Mouse (Mus musculus): ENCODE results near the gene Nprl3. TPM values are rescaled to one million over a fixed set of nuclear protein-coding genes. Genes with fewer than 3 reads are reported as not detected.

The Nprl3 gene
- total RNA-seq (2021): 10 to 100 TPM; 27.1 to 27.2 TPM
- 59.5 and 79.9 TPM in 2 replicates for polyA plus RNA-seq (2012; rRNA removed)
- long read RNA-seq, transcript Nprl3-201 (13 exons, 2,865 nt): major isoform, 26 of 37 reads
- long read RNA-seq, partial matches to known transcripts: 2 of 37 reads
- long read RNA-seq, other reads (novel, unspliced or antisense): 8 of 37 reads

DNA sequence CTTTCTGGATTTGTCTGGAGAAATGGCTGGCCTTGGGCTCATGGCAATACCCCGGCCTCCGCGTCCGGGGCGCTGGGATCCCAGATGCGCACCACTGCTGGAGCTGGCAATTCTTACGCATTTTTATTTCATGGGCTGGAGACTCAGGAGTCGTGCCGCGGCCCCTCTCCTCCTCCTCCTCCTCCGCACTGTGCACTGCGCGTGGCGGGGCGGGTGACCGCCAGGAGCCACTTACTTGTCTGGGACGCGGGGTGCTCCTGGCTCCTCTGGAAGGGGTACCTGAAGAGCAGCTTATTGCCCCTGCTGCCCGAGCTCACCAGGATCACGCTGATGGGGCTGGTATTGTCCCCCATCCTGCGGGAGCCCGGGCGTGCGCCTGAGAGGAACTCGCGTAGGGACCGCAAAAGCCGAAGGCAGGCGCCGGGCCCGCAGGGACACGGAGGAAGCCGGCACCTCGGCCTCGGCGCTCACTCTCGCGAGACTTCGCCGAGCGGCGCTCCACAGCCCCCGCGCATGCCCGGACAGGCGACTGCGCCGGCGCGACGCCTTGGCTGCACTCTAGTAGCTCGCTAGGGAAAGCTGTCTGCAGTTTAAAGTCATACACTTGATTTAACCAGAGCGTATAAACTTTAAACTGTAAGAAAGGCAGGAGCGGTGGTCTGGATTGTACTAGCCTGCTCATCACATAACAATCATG is at the start of gene Nprl3:
Gene Nprl3, minus strand, starts transcription at position 520 of the 697 bp plus-strand sequence.
- intact Hi-C loops (cut with DNase I): loop anchor here (5.0 kb wide), 1 partner anchor 45 kb away; the partner anchor contains the start of gene Rhbdf1
- no peaks in the 10 kb centered on the region for H3K27me3 ChIP-seq (ENCODE audit: control insufficient read depth, insufficient read depth, low read length)
- H3K79me2 ChIP-seq (replicated peaks; ENCODE audit: control insufficient read depth, insufficient read depth, low read length): peaks cover 7% of the 10 kb centered on the region
- under 1% methylated on average over 54 of the region's 54 CpGs for WGBS
- H3K9ac ChIP-seq (ENCODE audit: low read depth, low read length): peak within 1 kb of the TSS; percentile 95
- peak within 1 kb of the TSS; percentile 93 for H3K27ac ChIP-seq
- peak; percentile 98 for DNase-seq
- H3K4me3 ChIP-seq: peak within 1 kb of the TSS; percentile 81
- peaks cover 3% of the 10 kb centered on the region; the same call in 1 of the 2 replicates for H3K36me3 ChIP-seq (ENCODE audit: control insufficient read depth, insufficient read depth, low read length)
- peaks cover 3% of the 10 kb centered on the region for H3K4me1 ChIP-seq (ENCODE audit: control insufficient read depth, insufficient read depth, low read length)
- TF ChIP-seq CTCF (IDR thresholded peaks at IDR 0.05) (peak; percentile 12; the same call in 1 of the 2 replicates), POLR2A (IDR thresholded peaks at IDR 0.05; ENCODE audit: insufficient read depth, low read depth, low read length) (peak; percentile 91), EP300 (IDR thresholded peaks at IDR 0.05; ENCODE audit: insufficient read depth, low read depth, low read length) (0 out of 2 replicates have a peak, but pooled peaks have one; percentile 42)

DNA sequence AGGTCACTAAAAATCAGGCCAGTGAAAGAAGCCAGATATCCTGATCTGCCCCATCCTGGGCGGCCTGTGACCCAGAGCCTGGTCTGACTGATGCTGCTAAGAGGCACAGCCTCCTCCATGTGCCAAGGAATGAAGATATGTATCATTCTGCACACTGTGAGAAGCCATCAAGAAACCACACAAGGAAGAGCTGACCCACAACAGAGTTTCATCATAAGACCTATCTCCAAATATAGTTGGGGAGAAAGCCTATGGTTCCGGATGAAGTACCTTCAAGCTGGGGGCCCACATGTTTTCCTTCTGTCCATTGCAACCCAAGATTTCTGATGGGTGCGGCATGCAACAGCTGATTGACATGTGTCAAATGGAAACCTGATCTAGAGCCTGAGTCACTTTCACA is 48.5 kb upstream of the Nprl3 start:
- no peaks in the 10 kb centered on the region for H3K79me2 ChIP-seq (replicated peaks; ENCODE audit: control insufficient read depth, insufficient read depth, low read length)
- TF ChIP-seq CTCF (IDR thresholded peaks at IDR 0.05) (no peak), POLR2A (IDR thresholded peaks at IDR 0.05; ENCODE audit: insufficient read depth, low read depth, low read length) (no peak), EP300 (IDR thresholded peaks at IDR 0.05; ENCODE audit: insufficient read depth, low read depth, low read length) (no peak)
- H3K4me3 ChIP-seq: no peak overlapping the region
- no peak overlapping the region for H3K27ac ChIP-seq
- no peaks in the 10 kb centered on the region for H3K36me3 ChIP-seq (ENCODE audit: control insufficient read depth, insufficient read depth, low read length)
- intact Hi-C loops (cut with DNase I): no loop called here
- no peaks in the 10 kb centered on the region for H3K27me3 ChIP-seq (ENCODE audit: control insufficient read depth, insufficient read depth, low read length)
- WGBS: 87% methylated on average over 3 of the region's 3 CpGs
- no peak for DNase-seq
- H3K4me1 ChIP-seq (ENCODE audit: control insufficient read depth, insufficient read depth, low read length): no peaks in the 10 kb centered on the region
- no peak overlapping the region for H3K9ac ChIP-seq (ENCODE audit: low read depth, low read length)

DNA sequence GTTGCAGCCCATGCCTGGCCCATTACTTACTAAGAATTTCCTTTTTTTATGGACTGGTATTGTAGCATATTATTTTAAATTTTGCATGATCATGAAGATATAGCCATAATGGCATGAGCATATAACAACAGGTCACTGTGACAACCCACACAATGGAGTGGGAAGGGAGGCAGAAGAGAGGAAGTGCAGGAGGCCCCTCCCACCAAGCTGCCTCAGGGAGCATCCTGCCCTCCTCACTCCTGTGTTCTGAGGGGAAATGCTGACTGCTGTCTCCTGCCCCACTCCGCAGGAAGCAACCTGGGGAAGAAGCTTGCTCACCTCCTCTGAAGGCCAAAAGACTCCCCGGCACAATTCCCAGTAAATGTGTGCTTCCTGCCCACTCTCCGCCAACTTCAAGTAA is 42.4 kb upstream of the Nprl3 start:
- no peak overlapping the region for H3K4me3 ChIP-seq
- no peak overlapping the region for H3K27ac ChIP-seq
- intact Hi-C loops (cut with DNase I): no loop called here
- no peaks in the 10 kb centered on the region for H3K27me3 ChIP-seq (ENCODE audit: control insufficient read depth, insufficient read depth, low read length)
- WGBS: 67% methylated on average over 3 of the region's 3 CpGs
- no peak overlapping the region for H3K9ac ChIP-seq (ENCODE audit: low read depth, low read length)
- TF ChIP-seq CTCF (IDR thresholded peaks at IDR 0.05): no peak
- no peaks in the 10 kb centered on the region for H3K36me3 ChIP-seq (ENCODE audit: control insufficient read depth, insufficient read depth, low read length)
- H3K79me2 ChIP-seq (replicated peaks; ENCODE audit: control insufficient read depth, insufficient read depth, low read length): no peaks in the 10 kb centered on the region
- no peaks in the 10 kb centered on the region for H3K4me1 ChIP-seq (ENCODE audit: control insufficient read depth, insufficient read depth, low read length)
- DNase-seq: no peak

DNA sequence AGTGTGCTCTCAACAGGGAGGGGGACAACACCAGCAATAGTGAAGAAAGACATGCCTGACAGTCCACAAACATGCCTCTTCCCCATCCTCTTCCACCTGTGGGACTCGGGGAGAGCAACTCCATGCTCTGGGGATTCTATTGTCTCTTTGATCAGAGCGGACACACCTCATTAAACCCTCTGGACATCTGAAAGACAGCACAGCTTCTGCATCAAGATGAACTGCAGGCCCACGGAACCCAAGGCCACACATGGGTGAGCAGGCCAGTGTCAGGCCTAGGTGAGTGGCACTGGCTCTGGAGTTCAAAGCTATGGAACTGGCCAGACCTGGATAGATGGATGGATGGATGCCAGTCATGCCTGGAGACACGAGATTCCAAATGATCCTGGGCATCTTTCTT is 41.9 kb upstream of the Nprl3 start:
- H3K36me3 ChIP-seq (ENCODE audit: control insufficient read depth, insufficient read depth, low read length): no peaks in the 10 kb centered on the region
- intact Hi-C loops (cut with DNase I): no loop called here
- H3K79me2 ChIP-seq (replicated peaks; ENCODE audit: control insufficient read depth, insufficient read depth, low read length): no peaks in the 10 kb centered on the region
- WGBS: 63% methylated on average over 4 of the region's 4 CpGs
- no peak overlapping the region for H3K27ac ChIP-seq
- no peak overlapping the region for H3K9ac ChIP-seq (ENCODE audit: low read depth, low read length)
- no peak overlapping the region for H3K4me3 ChIP-seq
- no peaks in the 10 kb centered on the region for H3K4me1 ChIP-seq (ENCODE audit: control insufficient read depth, insufficient read depth, low read length)
- no peak for DNase-seq
- TF ChIP-seq CTCF (IDR thresholded peaks at IDR 0.05) (no peak), POLR2A (IDR thresholded peaks at IDR 0.05; ENCODE audit: insufficient read depth, low read depth, low read length) (no peak), EP300 (IDR thresholded peaks at IDR 0.05; ENCODE audit: insufficient read depth, low read depth, low read length) (no peak)
- H3K27me3 ChIP-seq (ENCODE audit: control insufficient read depth, insufficient read depth, low read length): no peaks in the 10 kb centered on the region

DNA sequence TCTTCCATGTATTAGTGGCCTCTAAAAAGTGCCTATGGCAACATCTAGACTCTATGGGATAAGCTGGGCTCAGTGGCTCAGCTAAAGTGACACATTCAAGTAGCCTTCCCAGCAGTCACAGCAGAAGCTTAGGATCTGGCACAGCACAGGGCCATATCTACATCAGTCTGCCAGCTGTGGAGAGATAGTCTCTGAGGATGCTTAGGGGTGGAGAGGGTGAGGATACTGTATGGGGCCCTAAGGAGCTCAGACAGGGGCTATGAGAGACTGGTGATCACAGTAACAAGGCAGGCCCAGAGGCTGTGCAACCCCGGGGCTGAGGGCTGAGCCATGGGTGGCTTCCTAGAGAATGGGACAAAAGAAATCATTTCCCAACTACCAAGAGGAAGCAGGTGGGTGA is 39.5 kb upstream of the Nprl3 start:
- Histone ChIP-seq H3K36me3 (ENCODE audit: control insufficient read depth, insufficient read depth, low read length) (no peaks in the 10 kb centered on the region), H3K9ac (ENCODE audit: low read depth, low read length) (no peak overlapping the region), H3K4me3 (no peak overlapping the region), H3K79me2 (replicated peaks; ENCODE audit: control insufficient read depth, insufficient read depth, low read length) (no peaks in the 10 kb centered on the region), H3K4me1 (ENCODE audit: control insufficient read depth, insufficient read depth, low read length) (peaks cover 1% of the 10 kb centered on the region; the same call in 1 of the 2 replicates), H3K27ac (no peak overlapping the region), H3K27me3 (ENCODE audit: control insufficient read depth, insufficient read depth, low read length) (no peaks in the 10 kb centered on the region)
- TF ChIP-seq POLR2A (IDR thresholded peaks at IDR 0.05; ENCODE audit: insufficient read depth, low read depth, low read length): no peak
- no peak for TF ChIP-seq EP300 (IDR thresholded peaks at IDR 0.05; ENCODE audit: insufficient read depth, low read depth, low read length)
- WGBS: 95% methylated on average over 1 of the region's 1 CpGs
- intact Hi-C loops (cut with DNase I): no loop called here
- no peak for DNase-seq

DNA sequence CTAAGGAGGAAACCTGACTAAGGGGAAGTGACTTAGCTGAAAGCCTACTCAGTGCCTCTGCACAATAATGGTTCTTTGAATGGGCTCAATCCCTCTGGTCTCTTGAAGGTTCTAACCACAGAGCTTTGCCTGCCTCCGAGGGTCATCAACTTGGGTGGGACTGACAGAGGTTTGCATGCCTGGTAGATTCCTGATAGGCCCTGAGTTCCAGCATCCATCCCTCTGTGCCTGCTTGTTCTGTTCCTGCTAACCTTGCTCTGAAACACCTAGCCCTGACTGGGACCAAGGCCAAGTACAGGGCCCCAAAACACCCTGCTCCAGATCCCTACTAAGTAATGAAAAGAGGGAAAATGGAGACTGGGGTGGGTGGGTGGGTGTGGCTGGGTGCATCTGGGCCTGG is 35.9 kb upstream of the Nprl3 start:
- Histone ChIP-seq H3K9ac (ENCODE audit: low read depth, low read length) (no peak overlapping the region), H3K36me3 (ENCODE audit: control insufficient read depth, insufficient read depth, low read length) (no peaks in the 10 kb centered on the region), H3K4me3 (no peak overlapping the region), H3K27ac (no peak overlapping the region), H3K79me2 (replicated peaks; ENCODE audit: control insufficient read depth, insufficient read depth, low read length) (no peaks in the 10 kb centered on the region), H3K27me3 (ENCODE audit: control insufficient read depth, insufficient read depth, low read length) (no peaks in the 10 kb centered on the region), H3K4me1 (ENCODE audit: control insufficient read depth, insufficient read depth, low read length) (peaks cover 1% of the 10 kb centered on the region; the same call in 1 of the 2 replicates)
- 85% methylated on average over 1 of the region's 1 CpGs for WGBS
- intact Hi-C loops (cut with DNase I): no loop called here
- DNase-seq: no peak
- TF ChIP-seq EP300 (IDR thresholded peaks at IDR 0.05; ENCODE audit: insufficient read depth, low read depth, low read length) (no peak), POLR2A (IDR thresholded peaks at IDR 0.05; ENCODE audit: insufficient read depth, low read depth, low read length) (no peak)
